Mouse (Mus musculus) adrenal gland, postnatal 14 days (tissue): ENCODE results near the gene 6330409D20Rik. TPM values are rescaled to one million over a fixed set of nuclear protein-coding genes. Genes with fewer than 3 reads are reported as not detected.
A peak's percentile ranks its signal among the peaks of the same experiment; 100 is the strongest.

ENCODE experiments used
- DNase-seq: peaks from one replicate; pipeline ENCODE4 v3.0.0; 2021; ENCODE audit warnings: mixed read lengths
- total RNA-seq: library from RNA; stranded (reverse); gene quantifications from 2 replicates; pipeline ENCODE4 v1.2.3, GENCODE M21; 2021

Gene 6330409D20Rik
- total RNA-seq, 1 experiment from 2014 or later, result not detected

DNA sequence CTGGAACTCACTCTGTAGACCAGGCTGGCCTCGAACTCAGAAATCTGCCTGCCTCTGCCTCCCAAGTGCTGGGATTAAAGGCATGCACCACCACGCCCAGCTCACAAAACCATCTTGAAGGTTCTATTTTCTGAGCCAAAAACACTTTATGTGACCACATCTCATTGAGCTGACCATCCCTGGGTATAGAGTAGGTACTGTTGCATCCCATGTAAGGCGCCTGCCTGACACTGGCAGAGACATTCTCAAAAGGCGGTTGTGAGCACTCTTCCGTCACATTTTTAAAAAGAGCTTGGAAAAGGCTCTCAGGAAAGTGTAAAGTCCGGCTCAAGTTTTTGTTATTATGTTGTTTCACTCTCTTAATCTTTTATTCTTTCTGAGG lies 15.8 kb upstream of the 6330409D20Rik start:
- DNase-seq, result no peak

- peak; percentile 61 for DNase-seq
These were observed 11.4 kb upstream of the 6330409D20Rik start for GRCm38 (mm10) chr2:32752181-32752580.

GRCm38 (mm10) chr2:32751665-32752033 lies 10.8 kb upstream of the 6330409D20Rik start:
- DNase-seq, result no peak

- peak; percentile 88 for DNase-seq
These were observed 10.3 kb upstream of the 6330409D20Rik start for GRCm38 (mm10) chr2:32750887-32751664.

DNA sequence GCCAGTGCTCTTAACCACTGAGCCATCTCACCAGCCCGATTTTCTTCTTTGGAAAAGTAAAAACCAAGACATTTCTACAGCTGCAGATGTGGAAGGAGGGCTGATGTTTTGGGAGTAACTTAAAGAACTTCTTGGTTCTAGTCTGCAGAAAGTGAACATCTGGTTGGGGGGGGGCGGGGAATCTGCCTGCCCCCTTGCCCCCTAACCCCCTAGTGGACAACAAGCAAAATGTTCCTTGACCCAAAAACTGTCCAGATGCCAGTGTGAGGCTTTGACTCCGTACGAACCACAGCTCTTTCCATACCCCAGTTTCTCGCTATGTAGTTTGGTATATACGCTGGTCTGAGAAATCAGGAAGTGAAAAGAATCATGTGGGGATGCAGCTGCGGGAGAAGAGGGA lies 9.4 kb upstream of the 6330409D20Rik start:
- no peak for DNase-seq

GRCm38 (mm10) chr2:32749082-32749481 lies 8.3 kb upstream of the 6330409D20Rik start:
- DNase-seq, result no peak

DNA sequence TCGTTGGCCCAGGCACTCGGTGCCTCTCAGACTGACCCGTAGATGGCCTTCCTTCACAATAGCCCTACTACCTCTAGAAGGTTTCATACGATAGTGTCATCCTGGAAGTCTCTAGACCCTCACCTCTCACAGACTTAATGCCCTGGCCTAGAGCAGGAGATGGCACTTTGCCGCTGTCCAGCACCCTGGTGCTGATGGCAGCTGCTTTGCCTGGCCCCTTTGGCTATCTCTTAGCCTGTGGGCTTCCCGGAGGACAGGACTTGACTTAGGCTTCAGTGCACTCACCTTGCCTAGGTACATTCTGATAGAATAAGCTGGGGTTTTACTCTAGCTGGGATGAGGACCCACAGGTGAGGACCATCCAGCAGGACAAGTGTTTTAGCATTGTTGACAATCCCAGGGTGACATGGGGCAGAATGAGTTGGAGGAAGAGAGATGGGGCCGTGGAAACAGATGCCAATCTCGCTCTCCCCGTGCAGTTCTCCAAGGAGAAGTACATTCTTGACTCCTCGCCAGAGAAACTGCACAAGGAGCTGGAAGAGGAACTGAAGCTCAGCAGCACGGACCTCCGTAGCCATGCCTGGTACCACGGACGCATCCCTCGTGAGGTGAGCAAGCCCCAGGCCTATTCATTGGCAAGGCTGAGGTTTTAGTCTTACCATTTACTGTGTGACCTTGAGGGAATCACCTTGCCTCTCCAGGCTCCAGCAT lies 3.6 kb upstream of the 6330409D20Rik start:
- DNase-seq, result no peak

GRCm38 (mm10) chr2:32742173-32742531 lies 1.3 kb upstream of the 6330409D20Rik start:
- DNase-seq, result peak; percentile 47

DNA sequence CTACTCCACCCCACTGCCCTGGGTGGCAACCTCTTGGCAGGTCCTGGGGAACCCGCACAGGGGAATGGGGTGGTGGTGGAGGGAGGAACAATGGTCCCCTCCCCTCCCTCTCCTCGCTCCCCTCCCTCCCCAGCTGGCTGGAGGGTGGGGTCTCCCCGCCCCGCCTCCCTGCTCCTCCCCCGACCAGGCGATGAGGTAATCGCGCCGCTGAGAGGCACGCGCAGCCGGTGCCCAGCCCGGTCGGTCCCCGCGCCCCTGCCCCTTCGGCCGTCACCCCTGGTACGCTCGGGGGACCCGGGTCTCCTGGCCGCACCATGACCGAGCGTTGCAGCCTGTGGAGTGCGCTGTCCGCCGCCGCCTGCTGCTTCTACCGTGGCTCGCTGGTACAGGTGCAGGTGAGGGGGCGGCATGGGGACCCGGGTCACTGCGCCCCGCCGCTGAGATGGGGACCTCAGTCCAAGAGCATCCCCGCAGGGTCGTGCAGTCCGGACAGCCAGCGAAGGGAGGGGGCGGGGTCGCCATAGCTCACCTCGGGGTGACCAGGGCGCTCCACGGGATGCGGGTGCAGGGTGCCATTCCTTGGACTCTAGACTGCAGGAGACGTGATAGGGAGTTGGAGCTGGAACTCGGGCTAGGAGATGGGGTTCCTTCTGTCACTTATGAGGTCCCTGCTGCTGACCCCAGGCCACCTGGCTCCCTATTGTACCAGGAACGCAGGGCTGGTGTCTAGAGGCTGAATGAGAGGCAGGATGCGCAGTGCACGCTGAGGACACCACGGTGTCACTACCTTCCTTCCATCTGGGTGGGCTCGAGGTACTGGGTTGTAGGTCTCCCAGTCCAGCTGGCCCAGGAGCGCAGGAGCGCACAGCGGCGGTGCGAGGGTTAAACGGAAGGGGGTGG lies 707 bp upstream of the 6330409D20Rik start:
- peak; percentile 56 for DNase-seq

GRCm38 (mm10) chr2:32739311-32739710 lies 1.5 kb downstream of the 6330409D20Rik start:
- DNase-seq, result peak; percentile 49

GRCm38 (mm10) chr2:32737008-32737407 lies 3.8 kb downstream of the 6330409D20Rik start:
- no peak for DNase-seq

DNA sequence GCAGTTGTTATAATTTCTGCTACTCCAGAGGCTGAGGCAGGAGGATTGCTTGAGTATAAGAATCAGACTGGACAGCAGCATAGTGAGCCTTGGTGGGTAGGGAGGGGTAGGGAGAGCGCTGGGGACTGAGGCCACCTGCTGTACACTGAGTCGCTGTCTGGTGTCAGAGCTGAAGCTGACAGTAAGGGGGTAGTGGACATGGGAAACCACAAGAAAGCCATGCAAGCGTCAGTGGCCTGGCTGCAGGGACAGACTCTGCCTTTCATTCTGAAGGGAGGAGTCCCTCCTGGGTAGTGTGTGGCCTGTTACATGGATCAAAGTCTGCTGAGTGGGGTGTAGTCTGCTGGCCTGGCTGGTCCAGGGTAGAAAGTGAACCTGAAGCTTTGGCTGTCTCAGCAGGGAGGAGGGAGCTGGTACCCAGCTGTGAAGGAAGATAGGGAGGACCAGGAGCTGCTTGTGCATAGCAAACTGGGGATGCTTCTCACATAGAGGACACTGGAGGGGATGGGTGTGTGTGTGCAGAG lies 4.4 kb downstream of the 6330409D20Rik start:
- DNase-seq, result no peak

GRCm38 (mm10) chr2:32734933-32735332 lies 5.9 kb downstream of the 6330409D20Rik start:
- peak; percentile 76 for DNase-seq

DNA sequence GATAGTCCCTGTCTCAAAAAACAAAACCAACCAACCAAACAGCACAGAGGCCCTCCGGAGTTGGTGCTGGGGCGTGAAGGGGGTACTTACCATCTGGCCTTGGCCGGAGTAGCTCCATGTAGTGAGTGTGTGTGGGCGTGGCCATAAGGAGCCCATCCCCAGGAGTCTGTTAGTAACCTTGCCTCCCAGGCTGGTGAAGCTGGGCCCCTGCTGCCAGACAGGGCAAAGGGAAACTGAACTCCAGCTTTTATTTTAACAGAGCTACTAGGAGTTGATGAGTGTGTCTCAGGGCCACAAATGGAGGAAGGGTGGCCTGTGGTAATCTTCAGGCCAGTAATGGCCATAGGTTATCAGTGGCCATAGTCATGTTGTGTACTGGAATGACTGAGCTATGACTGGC lies 6.3 kb downstream of the 6330409D20Rik start:
- no peak for DNase-seq

GRCm38 (mm10) chr2:32732695-32733094 lies 8.1 kb downstream of the 6330409D20Rik start:
- no peak for DNase-seq

DNA sequence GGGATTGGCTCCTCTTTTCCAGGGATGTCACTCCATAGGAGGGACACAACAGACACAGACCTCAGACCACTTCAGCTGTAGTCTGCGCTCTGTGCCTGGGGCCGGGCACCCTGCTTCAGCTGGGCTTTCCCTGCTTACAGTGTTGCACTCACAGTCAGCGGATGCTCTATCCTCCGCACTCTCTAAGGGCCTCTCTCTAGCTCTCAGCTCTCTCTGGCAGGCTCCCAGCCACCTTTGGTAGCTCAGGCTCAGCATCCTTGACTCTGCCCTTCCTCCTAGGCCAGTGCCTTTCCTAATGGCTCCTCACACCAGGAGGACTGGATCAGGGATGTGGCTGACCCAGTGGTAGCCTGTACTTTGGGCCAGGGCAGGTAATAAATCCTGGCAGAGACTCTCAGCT lies 8.9 kb downstream of the 6330409D20Rik start:
- DNase-seq, result no peak

DNA sequence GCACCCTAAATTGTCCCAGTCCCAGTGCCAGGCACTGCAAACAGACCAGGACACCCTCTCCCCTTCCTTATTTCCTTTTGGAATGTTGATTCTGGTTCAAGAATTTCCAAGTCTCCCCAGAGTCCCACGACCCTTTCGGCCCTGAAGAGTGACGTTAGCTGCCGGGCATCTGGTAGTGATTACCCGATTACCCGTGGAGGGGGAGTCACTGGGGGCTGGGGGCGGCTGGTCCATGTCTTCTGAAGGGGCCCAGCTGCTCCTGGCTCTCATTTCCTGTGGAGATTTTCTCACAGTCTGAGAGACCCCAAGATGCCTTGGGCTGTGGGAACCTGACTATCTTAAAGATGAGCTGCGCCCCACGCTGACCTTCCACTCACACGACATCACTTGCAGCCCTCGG lies 10.0 kb downstream of the 6330409D20Rik start:
- no peak for DNase-seq

GRCm38 (mm10) chr2:32729547-32729946 lies 11.3 kb downstream of the 6330409D20Rik start:
- no peak for DNase-seq

- peak; percentile 74 for DNase-seq
These were observed 12.4 kb downstream of the 6330409D20Rik start for GRCm38 (mm10) chr2:32728463-32728862.

DNA sequence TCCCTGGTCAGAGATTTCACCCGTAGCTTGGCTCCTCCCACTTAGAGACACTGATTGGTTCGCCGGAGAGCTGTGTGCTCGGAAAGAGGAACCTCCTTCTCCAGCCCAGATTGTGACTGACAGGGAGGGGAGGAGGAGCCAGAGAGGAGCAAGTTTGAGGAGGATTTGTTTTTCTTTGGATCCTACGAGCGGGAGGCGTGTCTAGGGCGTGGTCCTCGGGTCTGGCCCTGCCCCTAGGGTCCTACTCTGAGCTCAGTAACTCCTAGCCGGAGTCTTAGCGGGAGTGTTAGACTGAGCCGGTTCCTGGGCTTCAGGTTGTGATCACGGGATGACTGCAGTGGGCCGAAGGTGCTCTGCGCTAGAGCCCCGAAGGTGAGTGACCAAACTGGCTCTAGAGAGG lies 13.4 kb downstream of the 6330409D20Rik start:
- peak; percentile 95 for DNase-seq

DNA sequence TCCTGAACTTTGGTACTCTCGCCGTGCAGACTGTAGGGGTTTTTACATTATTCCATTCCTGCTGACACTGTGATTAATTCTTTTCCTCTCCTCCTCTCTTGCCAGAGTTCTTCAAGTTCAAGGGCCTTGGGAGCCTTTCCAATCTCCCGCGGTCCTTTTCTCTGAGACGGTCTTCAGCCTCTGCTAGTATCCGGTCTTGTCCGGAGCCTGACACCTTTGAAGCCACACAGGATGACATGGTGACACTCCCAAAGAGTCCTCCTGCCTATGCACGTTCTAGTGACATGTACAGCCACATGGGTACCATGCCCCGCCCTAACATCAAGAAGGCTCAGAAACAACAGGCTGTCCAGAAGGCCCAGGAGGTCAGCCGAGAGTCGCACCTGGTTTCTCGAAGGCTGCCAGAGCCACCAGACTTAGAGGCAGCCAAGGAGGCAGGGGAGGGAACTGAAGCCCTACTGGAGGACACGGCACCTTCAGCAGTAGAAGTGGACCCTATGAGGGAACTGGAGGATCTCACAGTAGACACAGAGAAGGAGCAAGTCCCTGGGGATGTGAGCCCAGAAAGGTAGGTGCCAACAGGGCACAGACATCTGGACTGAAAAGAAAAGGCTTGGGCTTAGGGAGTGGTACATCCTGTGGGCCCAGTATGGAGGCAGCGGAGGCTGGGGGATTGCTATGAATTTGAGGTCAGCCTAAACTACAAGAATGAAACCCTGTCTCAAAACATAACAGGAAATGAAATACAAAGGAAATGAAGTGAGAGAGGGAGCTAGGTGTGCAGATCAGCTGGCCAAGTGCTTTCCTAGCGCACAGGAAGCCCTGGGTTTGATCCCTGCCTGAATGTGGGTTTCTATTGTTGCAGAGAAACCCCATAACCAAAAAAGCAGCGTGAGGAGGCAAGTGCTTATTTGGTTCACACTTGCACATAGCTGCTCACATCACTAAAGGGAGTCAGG lies 15.7 kb downstream of the 6330409D20Rik start:
- DNase-seq, result peak; percentile 57
